Mouse (Mus musculus): ENCODE results near the gene Sulf2.

Gene Sulf2

GRCm38 (mm10) chr2:166175552-166176136 lies 20.2 kb upstream of the Sulf2 start:
- no peak for DNase-seq (ENCODE audit: low spot score in 2 of 2)

GRCm38 (mm10) chr2:166175145-166175544 lies 19.7 kb upstream of the Sulf2 start:
- no peak for DNase-seq (ENCODE audit: low spot score in 2 of 2)

GRCm38 (mm10) chr2:166173169-166173568 lies 17.7 kb upstream of the Sulf2 start:
- DNase-seq (ENCODE audit: low spot score in 2 of 2): no peak

- DNase-seq (ENCODE audit: low spot score in 2 of 2): no peak
Observed at GRCm38 (mm10) chr2:166170173-166170572, 14.7 kb upstream of the Sulf2 start.

- DNase-seq (ENCODE audit: low spot score in 2 of 2): no peak
Observed at GRCm38 (mm10) chr2:166168868-166169267, 13.4 kb upstream of the Sulf2 start.

- DNase-seq (ENCODE audit: low spot score in 2 of 2): no peak
Observed at GRCm38 (mm10) chr2:166167387-166167786, 11.9 kb upstream of the Sulf2 start.

- no peak for DNase-seq (ENCODE audit: low spot score in 2 of 2)
Observed at GRCm38 (mm10) chr2:166165396-166165795, 9.9 kb upstream of the Sulf2 start.

- DNase-seq (ENCODE audit: low spot score in 2 of 2): no peak
Observed at GRCm38 (mm10) chr2:166164601-166165000, 9.1 kb upstream of the Sulf2 start.

- DNase-seq (ENCODE audit: low spot score in 2 of 2): no peak
Observed at GRCm38 (mm10) chr2:166163917-166164316, 8.5 kb upstream of the Sulf2 start.

- DNase-seq (ENCODE audit: low spot score in 2 of 2): no peak
Observed at GRCm38 (mm10) chr2:166163252-166163651, 7.8 kb upstream of the Sulf2 start.

GRCm38 (mm10) chr2:166162160-166162559 lies 6.7 kb upstream of the Sulf2 start:
- no peak for DNase-seq (ENCODE audit: low spot score in 2 of 2)

- DNase-seq (ENCODE audit: low spot score in 2 of 2): no peak
Observed at GRCm38 (mm10) chr2:166159276-166159675, 3.8 kb upstream of the Sulf2 start.

- no peak for DNase-seq (ENCODE audit: low spot score in 2 of 2)
Observed at GRCm38 (mm10) chr2:166157767-166158561, 2.5 kb upstream of the Sulf2 start.

- no peak for DNase-seq (ENCODE audit: low spot score in 2 of 2)
Observed at GRCm38 (mm10) chr2:166157144-166157543, 1.7 kb upstream of the Sulf2 start.

- no peak for DNase-seq (ENCODE audit: low spot score in 2 of 2)
Observed at GRCm38 (mm10) chr2:166156122-166156521, 659 bp upstream of the Sulf2 start.

- peak in 1 of 2 experiments; percentile 38 for DNase-seq (ENCODE audit: low spot score in 2 of 2)
Observed at GRCm38 (mm10) chr2:166154749-166155453, 562 bp downstream of the Sulf2 start.

GRCm38 (mm10) chr2:166153891-166154711 lies 1.4 kb downstream of the Sulf2 start:
- no peak for DNase-seq (ENCODE audit: low spot score in 2 of 2)

GRCm38 (mm10) chr2:166153399-166153793 lies 2.1 kb downstream of the Sulf2 start:
- no peak for DNase-seq (ENCODE audit: low spot score in 2 of 2)

GRCm38 (mm10) chr2:166152734-166153398 lies 2.6 kb downstream of the Sulf2 start:
- no peak for DNase-seq (ENCODE audit: low spot score in 2 of 2)

GRCm38 (mm10) chr2:166151510-166152473 lies 3.7 kb downstream of the Sulf2 start:
- DNase-seq (ENCODE audit: low spot score in 2 of 2): peak; percentile 65 to 89
